Mouse (Mus musculus) hindbrain, embryonic 16.5 days (tissue): Measurements from ENCODE around the gene Gtpbp8. TPM values are rescaled to one million over a fixed set of nuclear protein-coding genes. Genes with fewer than 3 reads are reported as not detected.
A peak's percentile ranks its signal among the peaks of the same experiment; 100 is the strongest.

Experiments used
- ATAC-seq: fragments of 200-750 bp; cut with Nextera tagmentation; 2 replicates; pipeline ENCODE4 v1.8.0; 2017; ENCODE audit warnings: moderate TSS enrichment, moderate library complexity
- H3K27ac ChIP-seq: fragments of 300-500 bp; sonication (generic); 2 replicates; pipeline ENCODE4 v1.5.1; 2014; ENCODE audit warnings: low read depth, mild to moderate bottlenecking, control low read depth, low read length, moderate library complexity
- H3K27me3 ChIP-seq: fragments of 300-500 bp; sonication (generic); replicated peaks from 2 replicates; pipeline ENCODE4 v1.6.1; 2014; ENCODE audit warnings: low read length; ENCODE audit not compliant: control insufficient read depth, insufficient read depth
- H3K36me3 ChIP-seq: fragments of 300-500 bp; sonication (generic); 2 replicates; pipeline ENCODE4 v1.6.1; 2014; ENCODE audit warnings: mild to moderate bottlenecking, low read length, moderate library complexity, mixed read lengths; ENCODE audit not compliant: control insufficient read depth, insufficient read depth
- H3K4me1 ChIP-seq: fragments of 300-500 bp; sonication (generic); 2 replicates; pipeline ENCODE4 v1.6.1; 2014; ENCODE audit warnings: low read depth, low read length; ENCODE audit not compliant: control insufficient read depth, insufficient read depth
- H3K4me2 ChIP-seq: fragments of 300-500 bp; sonication (generic); 2 replicates; pipeline ENCODE4 v1.6.1; 2014; ENCODE audit warnings: mild to moderate bottlenecking, low read length, control low read depth, moderate library complexity
- H3K4me3 ChIP-seq: fragments of 300-500 bp; sonication (generic); 2 replicates; pipeline ENCODE4 v1.5.1; 2014; ENCODE audit warnings: mild to moderate bottlenecking, low read length, control low read depth, moderate library complexity
- H3K9ac ChIP-seq: fragments of 300-500 bp; sonication (generic); 2 replicates; pipeline ENCODE4 v1.6.1; 2014; ENCODE audit warnings: low read depth, mild to moderate bottlenecking, control low read depth, low read length, moderate library complexity
- H3K9me3 ChIP-seq: fragments of 300-500 bp; sonication (generic); 2 replicates; pipeline ENCODE4 v1.6.1; 2014; ENCODE audit warnings: mild to moderate bottlenecking, low read length, moderate library complexity; ENCODE audit not compliant: control insufficient read depth
- WGBS: fragments of 180-500 bp; shearing (Covaris S2); extraction: QIAGEN DNeasy Blood & Tissue Kit; methylation state at CpG from one replicate; pipeline ENCODE4 v1.1.7; 2014; 5-methylcytosine and 5-hydroxymethylcytosine counted together
- polyA plus RNA-seq: library from polyadenylated mRNA; unstranded; fragments of >200 nt; fragmentation: Nextera tagmentation; extraction: Ambion mirVana; gene quantifications from 2 replicates; pipeline ENCODE4 v1.2.1, GENCODE M21; 2015

Gene Gtpbp8
- polyA plus RNA-seq, 1 experiment from 2014 or later, result 35.4 TPM

DNA sequence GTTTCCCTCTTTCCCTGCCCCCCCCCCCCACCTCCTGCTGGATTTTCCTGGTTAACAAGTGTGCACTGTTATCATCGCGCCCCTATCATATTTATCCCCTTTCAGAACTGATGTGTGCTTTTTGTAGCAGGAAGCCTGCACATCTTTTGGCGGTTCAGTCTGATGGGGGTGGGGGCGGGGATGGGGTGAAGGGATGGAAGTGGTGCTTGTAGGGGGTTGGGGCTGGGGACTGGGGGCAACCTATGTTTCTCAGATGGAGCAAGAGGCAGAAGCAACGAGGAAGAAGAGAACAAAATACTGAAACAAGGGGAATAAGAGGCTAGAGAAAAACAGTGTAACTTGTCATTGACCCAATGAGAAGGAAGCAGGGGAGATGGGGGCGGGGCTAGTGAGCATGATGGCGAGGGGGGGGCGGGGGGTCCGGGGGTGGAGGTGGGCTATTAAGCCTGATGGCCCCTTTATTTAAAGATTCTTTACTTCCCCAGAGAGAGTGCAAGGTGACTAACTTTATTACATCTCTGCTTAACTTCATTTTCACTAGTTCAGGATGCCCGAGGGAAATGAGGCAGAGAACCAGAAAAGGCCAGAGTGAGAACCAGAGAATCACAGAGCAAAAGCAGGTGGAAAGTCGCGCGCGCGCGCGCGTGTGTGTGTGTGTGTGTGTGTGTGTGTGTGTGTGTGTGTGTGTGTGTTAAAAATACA lies 58.3 kb downstream of the Gtpbp8 start:
- Histone ChIP-seq H3K4me1 (peaks cover 16% of the 10 kb centered on the region), H3K27me3 (no peaks in the 10 kb centered on the region), H3K4me2 (peak overlapping the region; percentile 51), H3K9ac (no peak overlapping the region), H3K4me3 (peak overlapping the region; percentile 13), H3K27ac (peak overlapping the region; percentile 57), H3K9me3 (no peaks in the 10 kb centered on the region), H3K36me3 (no peaks in the 10 kb centered on the region)
- WGBS, result 2% methylated on average over 18 of the region's 18 CpGs
- no peak for ATAC-seq

DNA sequence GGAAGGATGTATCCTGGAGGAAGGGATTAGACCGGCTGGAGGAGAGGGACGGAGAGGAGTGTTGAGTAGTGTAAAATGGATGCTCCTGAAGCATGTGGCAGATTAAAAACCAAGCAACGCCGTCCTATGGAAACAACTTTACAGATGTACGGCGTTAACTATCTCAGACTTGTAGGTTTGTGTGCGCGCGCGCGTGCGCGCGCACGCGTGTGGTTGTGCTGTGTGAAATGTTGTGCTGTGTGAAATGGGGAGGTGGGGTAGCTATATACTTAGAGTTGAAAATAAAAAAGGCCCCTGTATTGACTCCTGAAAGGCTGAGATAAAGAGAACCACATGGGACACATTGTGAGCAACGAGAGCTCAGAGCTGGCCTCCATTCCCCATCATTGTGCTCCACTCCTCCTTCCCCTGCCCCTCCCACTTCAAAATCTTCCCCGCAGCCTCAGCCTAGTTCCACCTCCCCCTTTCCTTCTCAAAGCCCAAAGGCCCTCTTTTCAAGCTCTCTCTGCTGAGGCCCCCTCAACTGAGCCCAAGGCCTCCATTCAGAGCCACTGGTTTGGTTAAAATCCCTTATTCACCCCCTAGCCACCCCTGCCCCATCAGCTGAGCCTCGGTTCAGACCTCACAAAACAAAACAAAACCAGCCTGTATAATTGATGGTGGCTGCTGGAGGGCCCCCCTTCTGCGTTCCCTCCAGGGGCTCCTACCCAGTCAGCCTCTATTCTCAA lies 59.0 kb downstream of the Gtpbp8 start:
- Histone ChIP-seq H3K36me3 (no peaks in the 10 kb centered on the region), H3K27ac (peak overlapping the region; percentile 57), H3K9ac (0 out of 2 replicates have a peak overlapping the region, but pooled peaks have one; percentile 21), H3K9me3 (peaks cover 5% of the 10 kb centered on the region; the same call in 1 of the 2 replicates), H3K27me3 (no peaks in the 10 kb centered on the region), H3K4me2 (peak overlapping the region; percentile 51), H3K4me3 (no peak overlapping the region), H3K4me1 (peaks cover 16% of the 10 kb centered on the region)
- 21% methylated on average over 20 of the region's 20 CpGs for WGBS
- ATAC-seq, result peak; percentile 87

Other genes starting within 250 kb of the Gtpbp8 start
- gene Boc, start 187.5 kb downstream of the Gtpbp8 start, polyA plus RNA-seq, result 12.1 and 16.4 TPM in 2 replicates
- gene Nepro, start 22.1 kb downstream of the Gtpbp8 start, polyA plus RNA-seq, result 3.2 and 4.7 TPM in 2 replicates
- gene Cd200r1, start 19.4 kb upstream of the Gtpbp8 start, polyA plus RNA-seq, result 0.31 and 0.96 TPM in 2 replicates
- not detected in 2 replicates for gene Cd200r4, start 65.4 kb upstream of the Gtpbp8 start, polyA plus RNA-seq
- gene Cd200r2, start 120.7 kb upstream of the Gtpbp8 start, polyA plus RNA-seq, result 0.09 TPM in 1 of 2 replicates, not detected in the other
- gene Cd200r3, start 197.3 kb upstream of the Gtpbp8 start, polyA plus RNA-seq, result 0.10 TPM in 1 of 2 replicates, not detected in the other